Mouse (Mus musculus) myocyte (in vitro differentiated cells): ENCODE measurements at regions not wholly inside any gene's neighbourhood (a gene's known extent, or its start where the extent isn't known, plus 50 kb on each side); places are given as distances from the start of the nearest gene placed in this dataset.

Experiments
- CEBPB ChIP-seq: IDR thresholded peaks from 2 replicates; pipeline ENCODE4 v1.6.1; 2011; ENCODE audit warnings: mild to moderate bottlenecking, moderate library complexity; ENCODE audit not compliant: poor library complexity, insufficient read depth, severe bottlenecking
- E2F4 ChIP-seq: IDR thresholded peaks from one replicate; pipeline ENCODE4 v1.6.1; 2011; ENCODE audit warnings: mild to moderate bottlenecking, control low read depth, moderate library complexity; ENCODE audit not compliant: insufficient read depth
- MAX ChIP-seq: IDR thresholded peaks from one replicate; pipeline ENCODE4 v1.6.1; 2011; ENCODE audit warnings: low read depth, mild to moderate bottlenecking, control low read depth
- MYOD1 ChIP-seq, 3 experiments: IDR thresholded peaks; one replicate each; pipeline ENCODE4 v1.6.1; 2011; ENCODE audit warnings: control low read depth in 2 of 3, low read depth in 2 of 3, mild to moderate bottlenecking in 2 of 3, moderate library complexity in 1 of 3; ENCODE audit not compliant: insufficient read length in 2 of 3, control insufficient read depth in 1 of 3
- MYOG ChIP-seq, 3 experiments: IDR thresholded peaks; one replicate each; pipeline ENCODE4 v1.6.1; 2011; ENCODE audit warnings: control low read depth in 2 of 3, low read depth in 2 of 3, mild to moderate bottlenecking in 2 of 3; ENCODE audit not compliant: insufficient read length in 2 of 3, control insufficient read depth in 1 of 3, insufficient read depth in 1 of 3
- POLR2A ChIP-seq: IDR thresholded peaks from one replicate; pipeline ENCODE4 v1.6.1; 2011; ENCODE audit warnings: low read depth, mild to moderate bottlenecking, control low read depth, moderate library complexity; ENCODE audit not compliant: insufficient read length
- POLR2AphosphoS2 ChIP-seq: IDR thresholded peaks from one replicate; pipeline ENCODE4 v1.6.1; 2011; ENCODE audit warnings: low read depth, control low read depth; ENCODE audit not compliant: insufficient read length
- TCF12 ChIP-seq: IDR thresholded peaks from one replicate; pipeline ENCODE4 v1.6.1; 2011; ENCODE audit warnings: mild to moderate bottlenecking, control low read depth; ENCODE audit not compliant: poor library complexity, insufficient read depth, severe bottlenecking

DNA sequence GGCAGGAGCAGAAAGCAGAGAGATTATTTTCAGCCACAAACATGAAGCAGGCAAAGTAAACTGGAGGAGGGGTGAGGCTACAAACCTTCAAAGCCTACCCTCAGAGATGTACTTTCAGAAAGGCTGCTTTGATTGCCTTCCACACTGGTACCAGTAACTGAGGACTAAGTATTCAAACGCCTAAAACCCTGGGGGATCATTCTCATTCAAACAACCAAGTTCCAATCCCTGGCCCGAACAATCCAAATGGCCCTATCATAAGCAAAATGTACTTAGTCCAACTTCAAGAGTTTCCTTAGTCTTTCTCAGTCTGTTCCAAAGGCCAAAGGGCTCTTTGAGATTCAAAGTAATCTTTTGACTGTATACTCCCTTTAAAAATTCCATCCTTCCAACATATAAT is 270.5 kb downstream of the Foxa2 start:
- TF ChIP-seq MAX (no peak), POLR2A (no peak), E2F4 (no peak), POLR2AphosphoS2 (no peak), TCF12 (no peak), MYOD1 (IDR thresholded peaks at IDR 0.05; ENCODE audit: control insufficient read depth in 1 of 3, insufficient read length in 2 of 3, low read depth in 2 of 3) (no peak), MYOG (IDR thresholded peaks at IDR 0.05; ENCODE audit: control insufficient read depth in 1 of 3, insufficient read depth in 1 of 3, insufficient read length in 2 of 3, low read depth in 2 of 3) (no peak), CEBPB (no peak)
